Mouse (Mus musculus) heart, adult 2 months (tissue): ENCODE measurements around the gene Ucn.

Experiments used
- CTCF ChIP-seq: fragments of 200-600 bp; IDR thresholded peaks from 2 replicates; pipeline ENCODE4 v1.8.1; 2022; ENCODE audit warnings: antibody characterized with exemption, mild to moderate bottlenecking, moderate library complexity
- EP300 ChIP-seq: fragments of 200-500 bp; IDR thresholded peaks from 2 replicates; pipeline ENCODE4 v1.6.1; 2011; ENCODE audit warnings: low read depth, low read length, control low read depth; ENCODE audit not compliant: insufficient read depth
- POLR2A ChIP-seq: fragments of 200-500 bp; IDR thresholded peaks from 2 replicates; pipeline ENCODE4 v1.6.1; 2011; ENCODE audit warnings: mild to moderate bottlenecking, low read depth, low read length, control low read depth; ENCODE audit not compliant: insufficient read depth

DNA sequence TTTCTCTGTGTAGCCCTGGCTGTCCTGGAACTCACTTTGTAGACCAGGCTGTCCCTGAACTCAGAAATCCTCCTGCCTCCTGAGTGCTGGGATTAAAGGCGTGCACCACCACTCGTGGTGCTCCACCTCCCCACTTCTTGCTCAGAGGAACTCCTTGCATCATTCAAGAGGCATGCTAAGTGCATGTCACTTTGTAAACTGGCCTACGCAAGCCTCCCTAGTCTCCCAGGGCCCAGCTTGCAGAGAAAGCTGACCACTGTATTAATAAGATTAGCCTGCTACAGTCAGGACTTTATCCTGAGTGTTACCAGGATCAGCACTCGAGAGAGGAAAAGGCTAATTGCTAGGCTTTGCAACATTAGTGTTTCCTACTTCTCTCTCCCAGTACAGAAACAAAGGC lies 30.0 kb upstream of the Ucn start:
- TF ChIP-seq CTCF (no peak), POLR2A (no peak), EP300 (no peak)
